Mouse (Mus musculus): ENCODE measurements around the gene Dio1. TPM values are rescaled to one million over a fixed set of nuclear protein-coding genes. Genes with fewer than 3 reads are reported as not detected.

Gene Dio1
- total and polyA plus RNA-seq, 3 experiments, result 0.13 TPM; not detected in 2

DNA sequence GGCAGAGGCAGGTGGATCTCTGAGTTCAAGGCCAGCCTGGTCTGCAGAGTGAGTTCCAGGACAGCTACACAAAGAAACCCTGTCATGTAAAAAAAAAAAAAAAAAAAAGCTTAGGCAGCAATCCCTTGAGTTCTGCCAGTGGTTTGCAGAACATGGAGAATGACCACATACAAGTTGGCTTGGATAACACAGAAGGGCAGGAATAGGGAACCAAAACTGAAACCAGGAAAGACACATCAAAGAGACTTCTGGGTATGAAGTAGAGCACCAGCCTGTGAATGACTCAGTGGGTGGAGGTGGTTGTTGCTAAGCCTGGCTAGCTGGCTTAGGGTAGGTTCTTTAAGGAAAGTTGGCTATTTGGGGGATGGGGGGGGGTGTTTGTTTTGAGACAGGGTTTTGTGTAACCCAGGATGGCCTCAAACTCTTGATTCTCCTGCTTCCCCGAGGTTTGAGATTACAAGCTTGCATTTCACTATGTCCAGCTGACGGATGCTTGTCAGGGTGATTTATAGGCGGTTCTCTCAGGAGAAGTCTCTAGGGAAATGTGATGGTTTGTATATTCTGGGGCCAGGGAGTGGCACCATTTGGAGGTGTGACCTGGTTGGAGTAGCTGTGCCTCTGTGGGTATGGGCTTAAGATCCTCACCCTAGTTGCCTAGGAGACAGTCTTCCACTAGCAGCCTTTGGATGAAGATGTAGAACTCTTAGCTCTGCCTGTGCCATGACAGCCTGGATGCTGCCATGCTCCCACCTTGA, 21.3 kb downstream of the Dio1 start:
- Histone ChIP-seq H3K9me3 (replicated peaks; ENCODE audit: insufficient read depth, low read length) (no peaks in the 10 kb centered on the region), H3K79me2 (ENCODE audit: control insufficient read depth, insufficient read depth, low read length, poor library complexity) (no peaks in the 10 kb centered on the region), H3K27ac (ENCODE audit: control insufficient read depth, low read depth, low read length) (no peak overlapping the region), H3K4me3 (ENCODE audit: control insufficient read depth in 1 of 2, insufficient read depth in 1 of 2, low read depth in 2 of 2, low read length in 2 of 2) (no peak overlapping the region), H3K36me3 (ENCODE audit: control insufficient read depth in 1 of 2, insufficient read depth in 2 of 2, low read length in 2 of 2) (peaks cover 0 to 3% of the 10 kb centered on the region in 2 experiments; a peak in 2 of 4 replicates), H3K9ac (ENCODE audit: control insufficient read depth, low read depth, low read length, poor library complexity, severe bottlenecking) (no peak overlapping the region), H3K4me1 (ENCODE audit: control insufficient read depth in 1 of 2, insufficient read depth in 2 of 2, low read length in 2 of 2) (peaks cover 0 to 7% of the 10 kb centered on the region in 2 experiments; a peak in 2 of 4 replicates), H3K27me3 (ENCODE audit: control insufficient read depth in 1 of 2, insufficient read depth in 2 of 2, low read length in 2 of 2) (no peaks in the 10 kb centered on the region)
- no peak for TF ChIP-seq NRF1 (IDR thresholded peaks at IDR 0.05; ENCODE audit: insufficient read depth, low read depth, low read length, poor library complexity, severe bottlenecking)
- peak; percentile 73 for TF ChIP-seq ZNF384 (IDR thresholded peaks at IDR 0.05; ENCODE audit: low read depth, low read length)
- peak; percentile 39 for DNase-seq (ENCODE audit: low read depth, low spot score)

DNA sequence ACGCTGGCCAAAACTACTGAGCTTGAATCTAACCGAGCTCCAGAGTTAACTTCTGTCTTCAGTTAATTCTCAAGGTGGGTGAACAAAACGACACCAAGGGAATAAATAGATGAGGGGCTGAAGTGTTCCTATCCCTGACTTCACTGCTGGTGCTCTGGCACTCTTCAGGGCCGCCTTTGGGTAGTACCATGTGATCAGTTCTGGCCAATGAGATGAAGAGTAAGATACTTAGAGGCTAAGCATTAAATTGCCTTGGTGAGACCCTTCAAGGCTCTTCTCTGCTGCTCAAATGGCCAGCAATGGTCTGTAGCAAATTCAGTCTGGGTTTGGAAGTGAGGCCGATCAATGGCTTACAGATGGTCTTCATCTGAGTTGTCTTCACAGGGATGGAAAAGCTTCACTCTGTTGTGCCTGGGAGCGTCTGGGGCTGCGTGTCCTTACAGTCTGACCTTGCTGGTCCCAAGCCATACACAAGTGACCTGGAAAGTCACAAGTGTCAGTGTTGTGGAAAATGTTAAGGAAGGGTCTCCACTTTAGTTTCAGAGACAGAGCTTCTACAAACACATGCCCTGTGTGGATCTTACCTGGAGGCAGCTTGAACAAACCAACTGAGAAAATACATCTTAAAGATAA, 26.0 kb downstream of the Dio1 start:
- no peaks in the 10 kb centered on the region for H3K27me3 ChIP-seq (ENCODE audit: control insufficient read depth in 1 of 2, insufficient read depth in 2 of 2, low read length in 2 of 2)
- no peaks in the 10 kb centered on the region for H3K79me2 ChIP-seq (ENCODE audit: control insufficient read depth, insufficient read depth, low read length, poor library complexity)
- no peak for DNase-seq (ENCODE audit: low read depth, low spot score)
- peaks cover 0 to 3% of the 10 kb centered on the region in 2 experiments; a peak in 2 of 4 replicates for H3K36me3 ChIP-seq (ENCODE audit: control insufficient read depth in 1 of 2, insufficient read depth in 2 of 2, low read length in 2 of 2)
- no peaks in the 10 kb centered on the region for H3K9me3 ChIP-seq (replicated peaks; ENCODE audit: insufficient read depth, low read length)
- H3K27ac ChIP-seq (ENCODE audit: control insufficient read depth, low read depth, low read length), result no peak overlapping the region
- peaks cover 0 to 7% of the 10 kb centered on the region in 2 experiments; a peak in 2 of 4 replicates for H3K4me1 ChIP-seq (ENCODE audit: control insufficient read depth in 1 of 2, insufficient read depth in 2 of 2, low read length in 2 of 2)
- no peak overlapping the region for H3K9ac ChIP-seq (ENCODE audit: control insufficient read depth, low read depth, low read length, poor library complexity, severe bottlenecking)
- no peak overlapping the region for H3K4me3 ChIP-seq (ENCODE audit: control insufficient read depth in 1 of 2, insufficient read depth in 1 of 2, low read depth in 2 of 2, low read length in 2 of 2)
- no peak for TF ChIP-seq SIN3A (IDR thresholded peaks at IDR 0.05; ENCODE audit: low read length)
- no peak for TF ChIP-seq MXI1 (IDR thresholded peaks at IDR 0.05; ENCODE audit: low read depth, low read length)
- TF ChIP-seq USF1 (IDR thresholded peaks at IDR 0.05; ENCODE audit: low read depth, low read length), result peak; percentile 59; the same call in 1 of the 2 replicates

DNA sequence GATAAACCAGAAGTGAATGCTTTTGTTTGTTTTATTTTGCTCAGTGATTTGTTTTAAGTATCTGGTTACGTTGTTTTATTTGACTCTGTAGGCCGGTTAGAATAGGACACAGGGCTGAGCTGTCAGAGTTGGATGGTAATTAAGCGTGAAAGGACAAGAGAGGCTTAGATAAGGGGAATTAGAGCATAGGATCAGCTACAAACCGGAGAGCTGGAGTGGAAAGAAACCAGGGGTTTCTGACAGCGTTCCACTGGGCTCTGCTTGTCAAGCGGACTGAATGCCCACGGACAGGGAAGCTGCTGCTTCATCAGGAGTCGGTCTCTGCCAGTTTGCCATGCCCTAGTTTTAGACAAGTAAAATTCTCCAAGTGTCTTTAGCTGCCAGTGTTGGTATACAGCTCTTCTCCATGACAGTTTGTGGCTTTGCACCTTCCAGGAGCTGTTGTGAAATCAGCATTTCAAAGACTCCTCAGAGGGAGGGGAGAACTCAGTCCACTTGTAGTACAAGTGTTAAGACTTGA, 28.7 kb downstream of the Dio1 start:
- TF ChIP-seq ETS1 (IDR thresholded peaks at IDR 0.05; ENCODE audit: low read depth, low read length) (no peak), POLR2AphosphoS5 (IDR thresholded peaks at IDR 0.05; ENCODE audit: borderline replicate concordance, low read depth, low read length) (no peak), GABPA (IDR thresholded peaks at IDR 0.05; ENCODE audit: low read depth, low read length) (no peak), CTCF (IDR thresholded peaks at IDR 0.05 in 2 of 3, conservative IDR thresholded peaks at IDR 0.05 in 1 of 3; ENCODE audit: control insufficient read depth in 1 of 3, insufficient read depth in 1 of 3, low read depth in 2 of 3, low read length in 3 of 3, poor library complexity in 1 of 3, severe bottlenecking in 1 of 3) (no peak), SIN3A (IDR thresholded peaks at IDR 0.05; ENCODE audit: low read length) (no peak), UBTF (IDR thresholded peaks at IDR 0.05; ENCODE audit: borderline replicate concordance, insufficient read depth, low read depth, low read length) (no peak), JUND (IDR thresholded peaks at IDR 0.05; ENCODE audit: low read depth, low read length) (no peak), ZNF384 (IDR thresholded peaks at IDR 0.05; ENCODE audit: low read depth, low read length) (no peak), NELFE (IDR thresholded peaks at IDR 0.05; ENCODE audit: low read depth, low read length) (no peak), MAZ (IDR thresholded peaks at IDR 0.05; ENCODE audit: low read depth, low read length) (no peak), RAD21 (IDR thresholded peaks at IDR 0.05; ENCODE audit: low read depth, low read length) (no peak)
- Histone ChIP-seq H3K36me3 (ENCODE audit: control insufficient read depth in 1 of 2, insufficient read depth in 2 of 2, low read length in 2 of 2) (peaks cover 0 to 3% of the 10 kb centered on the region in 2 experiments; a peak in 2 of 4 replicates), H3K27me3 (ENCODE audit: control insufficient read depth in 1 of 2, insufficient read depth in 2 of 2, low read length in 2 of 2) (no peaks in the 10 kb centered on the region), H3K4me1 (ENCODE audit: control insufficient read depth in 1 of 2, insufficient read depth in 2 of 2, low read length in 2 of 2) (peaks cover 0 to 7% of the 10 kb centered on the region in 2 experiments; a peak in 2 of 4 replicates), H3K9ac (ENCODE audit: control insufficient read depth, low read depth, low read length, poor library complexity, severe bottlenecking) (no peak overlapping the region), H3K9me3 (replicated peaks; ENCODE audit: insufficient read depth, low read length) (no peaks in the 10 kb centered on the region), H3K79me2 (ENCODE audit: control insufficient read depth, insufficient read depth, low read length, poor library complexity) (no peaks in the 10 kb centered on the region), H3K4me3 (ENCODE audit: control insufficient read depth in 1 of 2, insufficient read depth in 1 of 2, low read depth in 2 of 2, low read length in 2 of 2) (no peak overlapping the region), H3K27ac (ENCODE audit: control insufficient read depth, low read depth, low read length) (no peak overlapping the region)
- no peak for DNase-seq (ENCODE audit: low read depth, low spot score)

All from MEL (cell line).